Mouse (Mus musculus) spleen, postnatal 10 days (tissue): ENCODE measurements around the gene Rer1.

Source experiments
- DNase-seq, 2 experiments: peaks; one replicate each; pipeline ENCODE4 v3.0.0; 2021 to 2022; ENCODE audit warnings: low spot score in 2 of 2

The Rer1 gene

DNA sequence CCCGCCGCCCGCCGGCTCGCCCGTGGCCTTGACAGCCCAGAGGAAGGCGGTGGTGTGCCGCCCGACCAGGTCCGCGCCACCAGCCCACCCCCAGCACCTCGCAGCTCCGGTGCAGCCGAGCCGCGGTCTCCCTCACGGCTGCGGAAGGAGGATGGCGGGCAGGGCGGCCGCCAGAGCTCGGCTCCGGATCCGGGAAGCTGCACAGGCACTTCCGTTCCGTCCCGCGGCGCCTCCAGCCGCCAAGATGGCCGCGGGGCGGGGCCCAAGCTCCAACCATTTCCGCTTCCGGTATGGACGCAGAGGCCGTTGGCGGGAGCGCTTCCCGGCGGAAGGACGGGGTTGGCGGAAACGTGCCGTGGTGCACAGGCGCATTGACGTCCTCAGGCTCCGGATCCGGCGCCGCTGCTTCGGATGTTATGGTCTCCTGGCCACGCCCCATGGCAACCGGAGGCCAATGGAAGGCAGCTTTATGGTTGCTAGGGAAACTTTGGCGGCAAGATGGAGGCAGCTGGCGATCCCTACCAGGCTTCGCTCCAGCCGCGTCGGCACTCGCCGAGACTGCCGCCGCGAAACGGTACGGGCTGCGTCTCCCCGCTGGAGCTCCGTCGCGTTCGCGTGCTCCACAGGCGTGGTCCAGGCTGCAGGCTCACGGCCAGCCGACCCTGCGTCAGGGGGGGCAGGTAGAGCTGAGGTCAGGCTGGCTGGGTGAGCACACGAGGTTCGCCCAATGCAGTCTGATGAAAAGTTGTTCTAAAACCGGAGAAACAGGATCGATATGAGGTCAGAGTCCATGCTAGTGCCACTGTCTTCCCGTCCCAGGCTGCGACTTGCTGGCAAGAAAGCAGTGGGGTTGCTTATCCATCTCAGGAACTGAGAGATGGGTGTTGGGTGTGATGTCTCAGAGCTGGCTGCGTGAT lies at the start of gene Rer1, which contains the start of gene Morn1:
Rer1 (minus strand) TSS at position 275 of the 917 bp plus-strand sequence.
Morn1 (plus strand) TSS at position 470 of the 917 bp plus-strand sequence.
- peak; percentile 98 to 99 for DNase-seq

DNA sequence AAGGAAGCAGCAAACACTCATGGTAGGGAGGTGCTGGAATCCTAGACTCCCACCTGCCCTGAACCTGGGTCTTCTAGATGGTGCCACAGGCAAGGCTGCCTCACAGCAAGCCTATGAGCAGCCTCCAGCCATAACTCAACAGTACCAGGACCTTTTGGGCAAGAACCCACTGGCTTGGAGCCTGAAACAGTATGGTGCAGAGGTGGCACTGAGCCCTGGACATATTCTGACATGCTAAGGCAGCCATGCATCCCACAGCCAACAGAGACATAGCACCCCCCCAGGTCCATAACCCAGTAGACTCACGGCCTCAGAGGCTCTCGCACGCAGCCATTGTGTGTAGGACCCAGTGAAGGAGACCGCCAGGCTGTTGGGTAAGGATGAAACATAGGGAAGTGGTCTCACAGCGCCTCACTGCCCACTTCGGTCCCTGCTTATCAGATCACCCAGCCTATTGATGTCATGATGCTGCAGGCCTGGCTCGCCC lies 48.5 kb upstream of the Rer1 start:
- DNase-seq: no peak

DNA sequence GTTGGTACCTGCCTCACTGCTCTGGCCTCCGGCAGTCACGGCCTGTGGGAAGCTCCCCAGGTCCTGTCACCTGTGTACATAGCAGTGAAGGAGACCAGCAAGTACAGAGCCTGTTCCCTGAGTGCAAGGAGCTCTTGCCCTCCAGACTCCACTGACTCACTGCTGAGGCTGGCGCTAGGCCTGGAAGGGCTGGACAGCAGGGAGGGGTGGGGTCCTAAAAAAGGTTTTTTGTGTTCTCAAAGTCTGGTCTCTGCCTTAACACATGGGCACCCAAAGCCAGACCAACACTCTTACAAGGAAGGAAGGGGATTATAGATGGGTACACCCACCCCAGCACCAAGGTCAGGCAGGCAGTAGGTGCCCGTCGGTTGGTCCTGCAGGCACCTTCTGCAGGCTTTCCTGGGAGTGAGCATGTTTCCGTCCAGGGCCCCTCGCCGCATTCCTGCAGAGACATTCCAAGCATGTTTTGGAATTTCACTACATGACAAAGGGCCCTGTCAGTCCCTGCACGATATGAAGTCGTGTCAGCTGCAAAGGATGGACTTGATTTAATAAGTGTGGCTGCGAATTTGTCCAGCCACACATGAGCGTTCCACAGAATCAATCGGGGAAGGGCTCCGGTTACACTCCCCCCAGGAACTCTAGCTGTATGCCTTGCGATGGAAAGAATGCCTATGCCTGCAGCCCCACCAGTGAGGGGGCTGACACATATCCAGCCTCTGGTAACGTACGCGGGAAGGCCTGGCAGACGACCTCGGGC lies 47.7 kb upstream of the Rer1 start:
- DNase-seq: no peak

DNA sequence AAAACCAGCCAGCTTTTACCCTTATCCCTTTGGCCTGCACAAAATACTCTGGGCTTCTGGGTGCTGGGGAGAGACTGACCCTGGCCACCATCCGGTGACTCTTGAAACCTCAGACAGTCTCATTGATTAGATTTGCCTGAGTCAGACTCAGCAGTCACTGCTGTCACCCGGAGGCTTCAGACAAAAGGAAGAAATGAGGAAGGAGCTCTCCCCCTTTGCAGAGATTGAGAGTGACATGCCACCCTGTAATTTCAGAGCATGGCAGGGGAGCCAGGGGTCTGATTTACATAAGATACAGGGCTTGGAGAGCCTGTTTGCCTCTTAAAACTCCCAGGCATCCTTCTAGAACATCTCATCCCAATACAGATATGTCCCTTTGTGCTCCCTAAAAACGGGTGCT lies 47.0 kb upstream of the Rer1 start:
- no peak for DNase-seq

DNA sequence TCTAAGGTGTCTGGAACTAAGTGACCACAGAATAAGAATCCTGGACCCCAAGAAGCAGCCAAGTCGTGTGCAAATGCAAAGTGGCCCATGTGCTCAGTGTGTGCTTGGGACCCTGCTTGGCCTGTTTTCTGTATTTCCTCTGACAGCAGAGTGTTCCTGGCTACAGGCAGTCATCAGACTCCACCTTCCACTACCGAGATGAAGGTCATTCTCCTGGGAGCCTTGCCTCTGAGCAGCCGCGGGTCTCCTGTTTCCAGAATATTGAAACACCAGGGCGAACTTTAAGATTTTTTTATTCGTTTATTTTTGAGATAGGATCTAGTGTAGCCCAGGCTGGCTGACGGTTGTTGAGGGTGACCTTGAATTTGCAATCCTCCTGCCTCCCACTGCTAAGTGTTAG lies 44.4 kb upstream of the Rer1 start:
- DNase-seq: no peak

DNA sequence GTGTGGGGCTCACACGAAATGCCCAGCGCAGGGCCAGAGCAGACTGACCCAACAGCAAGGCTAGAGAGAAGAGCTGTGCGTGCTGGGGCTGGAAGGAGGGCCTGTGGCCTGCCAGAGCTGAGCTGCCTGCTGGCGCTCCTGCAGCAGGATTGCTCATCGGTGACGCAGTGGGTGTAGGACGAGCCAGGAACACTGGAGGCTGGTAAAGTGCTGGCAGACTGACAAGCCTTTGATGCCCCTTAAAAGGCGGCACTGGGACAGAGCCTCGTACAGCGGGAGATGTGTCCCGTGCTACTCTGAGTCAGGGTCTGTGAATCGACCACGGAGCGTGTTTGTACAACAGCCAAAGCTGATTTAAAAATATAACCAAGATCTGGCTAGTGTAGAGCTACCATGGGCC lies 43.8 kb upstream of the Rer1 start:
- DNase-seq: no peak

DNA sequence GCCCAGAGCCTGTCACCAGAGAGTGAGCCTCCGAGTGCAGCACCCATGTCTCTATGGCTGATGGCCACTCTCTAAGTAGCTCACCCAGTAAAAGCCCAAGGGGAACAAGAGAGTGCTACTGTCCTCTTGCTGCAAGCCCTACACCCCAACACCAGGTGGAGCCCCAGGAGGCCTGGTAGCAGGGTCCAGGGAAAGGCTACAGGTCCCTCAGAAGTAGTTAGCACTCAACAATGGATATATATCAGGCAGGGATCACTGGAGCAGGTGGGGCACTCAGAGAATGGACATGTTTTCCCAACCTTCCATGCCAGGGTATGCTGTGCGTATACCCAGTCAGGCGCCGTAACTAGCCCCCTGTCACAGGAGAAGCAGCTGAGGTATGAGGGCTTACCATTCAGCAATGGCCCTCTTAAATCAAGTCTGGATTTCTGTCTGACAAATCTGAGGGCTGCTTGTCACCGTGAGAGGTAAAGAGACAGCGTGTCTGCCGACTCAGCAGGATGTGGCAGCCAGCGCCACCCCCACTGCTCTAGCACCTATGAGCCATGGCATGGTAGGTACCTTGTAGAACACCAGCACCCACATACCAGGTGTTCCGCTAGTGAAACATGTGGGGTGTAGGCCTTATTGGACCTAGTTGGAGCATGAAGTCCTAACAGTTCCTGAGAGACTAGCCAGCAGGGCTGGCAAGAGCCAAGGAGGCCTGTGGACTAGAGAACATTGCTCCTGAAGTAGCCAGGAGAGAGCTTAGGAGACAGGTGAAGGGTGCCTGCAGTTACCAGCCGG lies 43.1 kb upstream of the Rer1 start:
- peak in 1 of 2 experiments; percentile 60 for DNase-seq

DNA sequence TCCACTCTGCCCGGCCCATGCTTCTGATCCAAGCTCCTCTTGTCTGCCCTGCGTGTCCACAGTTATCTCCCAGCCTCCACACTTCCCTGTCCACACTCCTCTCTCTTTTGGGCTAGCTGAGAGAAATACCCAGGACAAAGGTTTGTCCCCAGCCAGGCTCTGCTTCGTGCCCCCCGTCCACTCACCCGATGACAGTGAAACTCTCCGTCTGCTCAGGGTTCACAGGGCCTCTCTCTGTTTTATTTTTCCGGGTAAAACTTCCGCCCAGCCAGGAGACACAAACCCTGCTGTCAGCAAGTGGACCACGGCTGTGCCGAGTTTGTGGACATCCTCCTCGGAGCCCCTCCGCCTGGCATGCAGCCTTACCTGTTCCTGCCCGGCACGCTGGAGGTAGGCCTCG lies 42.2 kb upstream of the Rer1 start:
- DNase-seq: no peak

DNA sequence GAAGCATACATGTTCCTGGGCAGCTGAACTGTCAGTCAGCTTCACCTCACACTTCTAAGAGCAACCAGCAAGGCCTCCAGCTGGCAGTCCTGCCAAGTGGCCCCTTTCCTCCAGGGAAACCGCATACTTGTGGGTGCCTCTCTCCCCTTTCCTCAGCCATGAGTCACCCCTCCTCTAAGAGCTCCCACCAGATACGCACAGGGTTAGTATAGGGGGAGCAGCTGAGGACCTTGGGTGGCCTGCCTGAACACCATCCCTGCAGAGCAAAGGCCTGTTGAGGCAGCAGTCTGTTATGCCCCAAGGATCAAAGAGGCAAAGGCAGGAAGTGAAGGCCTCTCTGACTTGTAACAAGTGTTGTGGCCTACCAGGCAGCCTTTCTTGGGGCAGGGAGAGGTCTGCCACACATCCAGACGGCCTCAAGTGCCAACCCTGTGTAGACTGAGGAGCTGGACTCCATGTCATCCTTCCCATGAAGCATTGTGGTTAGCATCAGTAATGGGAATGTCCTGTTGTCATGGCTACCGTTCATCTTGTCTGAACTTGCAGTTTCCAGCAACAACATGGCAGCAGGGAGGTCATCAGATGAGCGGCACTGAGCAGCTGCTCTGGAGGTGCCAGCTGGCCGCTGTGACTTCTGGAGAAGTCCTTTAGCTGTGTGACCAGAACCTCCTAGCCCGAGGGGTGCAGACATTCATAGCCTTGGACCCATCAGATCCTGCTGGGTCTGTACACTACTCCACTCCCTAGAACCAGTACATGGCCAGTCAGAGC lies 40.6 kb upstream of the Rer1 start:
- DNase-seq: no peak

DNA sequence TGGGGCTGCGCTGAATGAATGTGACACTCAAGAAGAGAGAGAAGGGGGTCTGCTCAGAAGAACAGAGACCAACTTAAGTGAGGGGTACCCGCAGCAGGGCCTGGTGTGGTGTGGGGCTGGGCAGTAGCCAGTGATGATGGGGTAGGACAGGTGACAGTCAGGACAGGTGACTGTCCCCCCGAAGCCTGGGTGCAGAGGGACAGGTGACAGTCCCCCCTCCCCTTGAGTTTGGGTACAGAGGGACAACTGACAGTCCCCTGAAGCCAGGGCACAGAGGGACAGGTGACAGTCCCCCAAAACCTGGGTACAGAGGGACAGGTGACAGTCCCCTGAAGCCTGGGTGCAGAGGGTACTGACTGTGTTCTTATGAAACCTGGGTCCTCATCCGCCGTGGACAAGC lies 40.0 kb upstream of the Rer1 start:
- DNase-seq: no peak

DNA sequence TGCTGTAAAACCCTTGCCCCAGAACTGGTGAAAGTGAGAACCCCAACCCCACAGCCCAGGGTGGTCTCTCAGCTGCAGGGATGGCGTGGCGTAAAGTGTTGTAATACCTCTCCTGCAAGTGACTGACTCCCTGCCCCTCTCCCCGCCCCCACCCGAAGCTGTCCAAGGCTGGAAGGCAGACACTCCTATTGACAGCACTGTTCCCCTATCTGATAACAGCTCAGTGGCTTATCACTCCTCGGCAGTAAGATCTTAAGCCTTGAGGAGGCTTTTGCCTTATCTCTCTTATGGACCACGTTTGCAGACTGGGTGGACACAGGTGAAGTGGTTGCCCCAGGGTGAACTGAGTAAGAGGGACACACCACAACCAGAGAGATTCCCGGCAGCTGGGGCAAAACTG lies 39.1 kb upstream of the Rer1 start:
- DNase-seq: no peak

DNA sequence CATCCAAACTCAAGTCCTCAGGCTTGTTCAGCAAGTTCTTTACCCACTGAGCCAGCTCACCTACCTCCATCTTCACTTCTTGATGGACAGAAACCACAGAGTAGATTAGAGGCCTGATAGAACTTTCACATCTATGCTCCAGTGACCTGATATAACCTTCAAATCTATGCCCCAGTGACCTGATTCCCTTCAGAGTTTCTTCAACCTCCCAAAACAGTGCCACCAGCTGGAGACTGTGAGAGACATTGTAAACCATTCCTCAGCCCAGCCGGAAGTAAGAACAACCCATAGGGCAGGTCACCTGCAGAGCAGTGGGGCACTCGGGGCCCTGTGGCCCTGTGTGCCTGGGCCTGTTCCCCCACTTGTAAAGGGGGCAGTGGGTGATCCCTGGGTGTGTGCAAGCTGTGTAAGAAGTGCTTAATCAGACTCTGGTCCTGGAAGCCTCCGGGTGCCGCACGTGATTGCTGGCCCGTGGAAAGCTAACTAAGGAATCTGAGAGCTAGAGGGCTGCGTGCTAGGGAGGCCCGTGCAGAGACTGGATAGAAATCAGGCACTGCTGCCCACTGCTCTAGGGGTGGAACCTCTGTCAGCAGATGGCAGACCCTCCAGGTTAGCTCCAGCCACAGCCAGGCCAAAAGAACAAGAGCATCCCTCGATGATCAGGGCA lies 37.8 kb upstream of the Rer1 start:
- no peak for DNase-seq

DNA sequence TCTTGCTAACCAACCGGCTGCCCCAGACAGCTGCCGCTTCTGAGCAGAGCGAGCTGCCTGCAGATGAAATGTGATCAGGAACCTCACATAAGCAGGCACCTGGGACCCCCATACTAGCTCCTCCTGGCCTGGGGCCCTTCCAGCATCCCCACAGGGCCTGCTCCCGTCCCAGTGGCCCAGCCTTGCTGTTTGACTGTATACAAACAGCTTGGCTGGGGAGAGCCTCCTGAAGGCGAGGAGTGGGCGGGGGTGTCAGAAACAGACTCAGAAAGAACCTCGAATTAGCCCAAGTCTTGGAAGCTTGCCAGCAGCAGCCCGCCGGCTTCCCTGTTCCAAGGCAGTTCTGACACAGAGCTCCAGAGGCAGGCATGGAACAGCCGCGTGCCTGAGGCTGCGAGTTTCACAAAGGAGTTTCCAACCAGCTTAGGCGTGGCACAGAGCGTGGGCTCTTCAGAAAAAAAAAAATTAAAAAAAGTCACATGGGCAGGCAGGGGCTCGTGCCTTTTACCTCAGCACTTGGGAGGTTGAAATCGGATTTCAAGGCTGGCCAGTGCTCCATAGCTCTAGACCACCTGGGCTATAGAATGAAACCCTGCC lies 36.4 kb upstream of the Rer1 start:
- no peak for DNase-seq

DNA sequence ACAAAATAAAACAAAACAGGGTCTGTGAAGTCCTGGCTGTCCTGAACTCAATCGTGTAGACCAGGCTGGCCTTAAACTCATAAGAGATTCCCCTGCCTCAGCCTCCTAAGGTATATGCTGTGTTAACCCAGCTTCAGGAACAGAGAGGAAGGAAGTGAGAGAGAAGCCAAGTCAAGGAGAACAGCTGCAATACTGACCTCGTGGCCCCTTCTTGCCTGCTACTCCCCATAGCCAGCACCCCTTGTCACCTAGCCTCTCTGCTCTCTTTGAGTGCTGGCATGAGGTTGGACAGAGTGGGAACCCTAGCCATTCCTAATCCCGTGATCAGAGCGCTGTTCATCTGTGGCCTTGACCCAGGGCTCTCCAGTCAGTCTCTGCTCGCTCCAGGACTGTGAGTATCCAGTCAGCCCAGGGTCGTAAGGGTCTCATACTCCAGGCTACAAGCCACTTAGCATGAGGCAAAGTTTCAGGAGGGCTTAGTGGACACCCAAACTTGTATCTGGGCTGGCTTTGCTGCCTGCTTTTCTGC lies 35.8 kb upstream of the Rer1 start:
- no peak for DNase-seq

DNA sequence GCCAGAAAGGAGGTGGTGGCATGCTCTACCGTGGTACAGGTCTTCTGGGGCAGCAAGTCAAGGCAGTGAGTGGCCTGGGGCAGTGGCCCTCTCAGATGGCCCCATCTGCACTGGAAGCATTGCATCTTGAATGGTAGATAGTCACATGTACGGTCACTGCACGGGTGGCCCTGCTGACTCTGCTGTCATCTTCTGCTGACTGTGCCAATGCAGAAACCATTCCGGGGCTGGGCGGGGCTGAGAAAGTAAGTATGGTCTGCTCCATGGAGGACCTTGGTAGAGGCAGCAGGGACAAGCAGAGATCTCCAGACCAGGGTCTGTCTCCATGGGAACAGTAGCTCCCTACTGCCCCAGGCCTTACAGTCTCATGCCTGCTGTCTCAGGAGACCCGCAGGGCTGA lies 35.0 kb upstream of the Rer1 start:
- DNase-seq: no peak

DNA sequence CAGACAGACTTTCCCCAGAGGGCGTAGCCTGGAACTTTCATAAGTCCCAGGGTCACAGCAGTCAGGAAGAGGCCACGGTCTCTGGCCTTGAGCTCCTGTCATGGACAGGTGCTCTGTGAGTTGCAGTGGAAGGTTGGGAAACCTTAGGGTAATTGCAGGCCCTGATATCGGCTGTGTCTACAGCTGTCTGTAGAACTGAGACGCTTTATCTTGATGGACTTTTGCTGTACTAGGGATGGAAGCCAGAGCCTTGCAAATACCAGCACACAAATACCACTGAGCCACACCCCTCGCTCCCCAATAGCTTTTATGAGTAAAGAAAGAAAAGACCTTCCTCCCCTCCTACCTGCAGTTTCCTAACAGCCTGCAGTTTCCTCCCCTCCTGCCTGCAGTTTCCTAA lies 34.4 kb upstream of the Rer1 start:
- DNase-seq: no peak

DNA sequence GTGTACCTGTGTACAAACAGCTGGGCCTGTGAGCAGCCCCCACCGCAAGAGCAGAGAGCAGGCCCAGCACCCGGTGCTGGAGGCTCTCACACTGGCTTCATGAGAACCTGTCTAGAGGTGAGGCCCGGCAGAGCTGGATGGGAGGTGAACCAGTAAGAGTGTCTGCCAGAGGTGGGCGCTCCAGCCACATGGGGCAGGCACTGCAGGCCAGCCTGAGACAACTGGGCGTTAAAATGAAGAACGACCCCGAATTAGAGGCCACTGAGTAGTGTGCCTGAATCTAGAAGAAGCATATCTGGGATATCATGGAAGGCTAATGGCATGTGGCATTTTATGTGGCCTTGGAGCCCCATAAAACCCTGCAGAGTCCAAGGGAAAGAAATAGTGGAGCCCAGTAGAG lies 33.9 kb upstream of the Rer1 start:
- no peak for DNase-seq

DNA sequence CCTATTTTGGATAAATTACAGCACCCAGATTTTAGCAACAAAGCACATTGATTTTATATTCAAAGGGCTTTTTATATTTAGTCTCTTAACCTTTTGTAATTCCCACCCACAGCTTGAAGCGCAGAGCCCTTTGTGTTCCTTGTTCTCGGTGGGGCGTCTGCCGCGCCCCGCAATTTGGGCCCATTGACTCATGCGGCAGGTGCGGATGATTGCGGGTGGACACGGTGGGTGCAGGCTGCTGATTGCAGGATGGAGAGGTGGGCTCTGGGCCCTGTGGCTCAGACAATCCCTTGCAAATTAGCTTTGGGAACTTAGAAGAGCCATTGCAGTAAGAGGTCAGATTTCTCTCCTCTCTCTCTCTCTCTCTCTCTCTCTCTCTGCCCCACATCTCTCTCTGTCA lies 32.1 kb upstream of the Rer1 start:
- no peak for DNase-seq

DNA sequence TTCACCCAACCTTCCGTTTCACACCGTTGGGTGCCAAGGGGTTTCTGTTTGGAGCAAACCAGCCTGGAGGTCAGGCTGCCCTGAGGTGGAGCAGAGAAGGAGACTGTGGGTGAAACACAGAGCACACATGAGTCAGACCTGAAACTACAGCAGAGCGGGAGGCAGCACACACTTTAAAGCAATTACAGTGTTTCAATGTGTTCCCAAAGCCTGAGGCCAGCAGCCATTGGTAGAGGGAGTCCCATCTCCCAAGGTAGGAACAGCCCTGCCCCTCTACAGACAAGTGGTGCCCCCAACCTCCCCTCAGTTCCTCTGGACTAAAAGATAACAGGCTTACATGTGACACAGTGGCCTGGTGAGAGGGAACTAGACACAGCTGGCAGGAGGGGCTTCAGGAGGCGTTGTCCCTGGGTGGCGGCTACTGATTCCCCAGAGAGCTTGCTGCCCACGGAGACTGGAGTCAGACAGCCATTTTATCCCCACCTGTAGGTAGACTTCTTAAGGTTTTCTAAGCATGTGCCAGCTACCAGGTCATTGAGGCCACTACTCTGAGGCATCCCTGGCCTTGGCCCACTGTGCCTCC lies 31.3 kb upstream of the Rer1 start:
- peak in 1 of 2 experiments; percentile 43 for DNase-seq

DNA sequence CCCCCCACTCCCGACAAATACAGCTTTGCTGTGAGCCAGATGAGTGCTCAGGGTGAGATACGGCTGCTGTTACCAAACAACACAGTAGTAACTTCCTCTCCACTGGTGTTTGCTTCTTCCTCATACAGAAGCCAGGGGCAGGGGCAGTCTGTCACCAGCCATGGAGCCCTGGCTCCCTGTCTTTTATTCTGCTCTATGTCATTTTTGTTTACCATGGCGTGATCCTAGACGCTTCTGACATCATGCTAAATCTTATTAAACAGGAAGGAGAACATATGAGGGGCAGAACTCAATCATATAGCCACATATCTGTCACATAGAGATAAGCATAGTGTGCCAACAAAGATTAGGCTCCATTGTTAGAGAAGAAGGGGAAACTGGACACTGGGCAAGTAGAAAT lies 30.4 kb upstream of the Rer1 start:
- no peak for DNase-seq
